Mouse (Mus musculus) stomach, embryonic 15.5 days (tissue): Measurements from ENCODE around the gene Krtap5-1. TPM values are rescaled to one million over a fixed set of nuclear protein-coding genes. Genes with fewer than 3 reads are reported as not detected.

ENCODE experiments used
- polyA plus RNA-seq: library from polyadenylated mRNA; unstranded; fragments of >200 nt; fragmentation: Nextera tagmentation; extraction: Ambion mirVana; gene quantifications from 2 replicates; pipeline ENCODE4 v1.2.1, GENCODE M21; 2015

Gene Krtap5-1
- polyA plus RNA-seq, 1 experiment from 2014 or later = not detected

Other genes starting within 250 kb of the Krtap5-1 start
- gene Mob2, start 236.1 kb downstream of the Krtap5-1 start, polyA plus RNA-seq = 65.2 and 67.8 TPM in 2 replicates
- gene Dusp8, start 201.3 kb downstream of the Krtap5-1 start, polyA plus RNA-seq = 5.9 and 7.4 TPM in 2 replicates
- gene Gm45618, start 176.4 kb downstream of the Krtap5-1 start, polyA plus RNA-seq = not detected in 2 replicates
- gene Gm39115, start 161.1 kb downstream of the Krtap5-1 start, polyA plus RNA-seq = not detected in 2 replicates
- gene Gm45337, start 152.5 kb downstream of the Krtap5-1 start, polyA plus RNA-seq = not detected in 2 replicates
- gene Gm29735, start 140.0 kb downstream of the Krtap5-1 start, polyA plus RNA-seq = not detected in 2 replicates
- not detected in 2 replicates for gene Gm4553, start 131.4 kb downstream of the Krtap5-1 start, polyA plus RNA-seq
- gene Krtap5-2, start 121.1 kb downstream of the Krtap5-1 start, polyA plus RNA-seq = not detected in 2 replicates
- not detected in 2 replicates for gene Gm10153, start 106.7 kb downstream of the Krtap5-1 start, polyA plus RNA-seq
- gene Krtap5-3, start 95.8 kb downstream of the Krtap5-1 start, polyA plus RNA-seq = not detected in 2 replicates
- not detected in 2 replicates for gene Gm7579, start 85.3 kb downstream of the Krtap5-1 start, polyA plus RNA-seq
- not detected in 2 replicates for gene Krtap5-5, start 67.1 kb downstream of the Krtap5-1 start, polyA plus RNA-seq
- gene Gm40460, start 56.0 kb downstream of the Krtap5-1 start, polyA plus RNA-seq = not detected in 2 replicates
- not detected in 2 replicates for gene Gm2431, start 38.8 kb downstream of the Krtap5-1 start, polyA plus RNA-seq
- gene Gm4559, start 22.8 kb downstream of the Krtap5-1 start, polyA plus RNA-seq = not detected in 2 replicates
- gene Krtap5-4, start 6.4 kb upstream of the Krtap5-1 start, polyA plus RNA-seq = not detected in 2 replicates
- 1.7 and 2.8 TPM in 2 replicates for gene Ifitm10, start 76.6 kb upstream of the Krtap5-1 start, polyA plus RNA-seq
- 0.58 TPM in 1 of 2 replicates, not detected in the other for gene Gm49369, start 85.5 kb upstream of the Krtap5-1 start, polyA plus RNA-seq
- 308 and 323 TPM in 2 replicates for gene Ctsd, start 90.9 kb upstream of the Krtap5-1 start, polyA plus RNA-seq
- gene Syt8, start 137.7 kb upstream of the Krtap5-1 start, polyA plus RNA-seq = 13.2 and 19.6 TPM in 2 replicates
- gene Tnni2, start 144.7 kb upstream of the Krtap5-1 start, polyA plus RNA-seq = 10.4 and 13.3 TPM in 2 replicates
- 196 and 211 TPM in 2 replicates for gene Lsp1, start 163.7 kb upstream of the Krtap5-1 start, polyA plus RNA-seq
- 4.6 and 11.8 TPM in 2 replicates for gene Tnnt3, start 201.7 kb upstream of the Krtap5-1 start, polyA plus RNA-seq
- gene Mrpl23, start 235.6 kb upstream of the Krtap5-1 start, polyA plus RNA-seq = 21.9 and 26.2 TPM in 2 replicates